Mouse (Mus musculus): ENCODE measurements around the gene Csrnp1. TPM values are rescaled to one million over a fixed set of nuclear protein-coding genes. Genes with fewer than 3 reads are reported as not detected.
"Not testable (repeated sequence)": the region's sequence is repeated elsewhere in the genome, so short reads cannot be mapped to it uniquely, and the experiment has no call there.

The Csrnp1 gene
- polyA plus RNA-seq, 1 experiment from 2014 or later, result 6.8 TPM

DNA sequence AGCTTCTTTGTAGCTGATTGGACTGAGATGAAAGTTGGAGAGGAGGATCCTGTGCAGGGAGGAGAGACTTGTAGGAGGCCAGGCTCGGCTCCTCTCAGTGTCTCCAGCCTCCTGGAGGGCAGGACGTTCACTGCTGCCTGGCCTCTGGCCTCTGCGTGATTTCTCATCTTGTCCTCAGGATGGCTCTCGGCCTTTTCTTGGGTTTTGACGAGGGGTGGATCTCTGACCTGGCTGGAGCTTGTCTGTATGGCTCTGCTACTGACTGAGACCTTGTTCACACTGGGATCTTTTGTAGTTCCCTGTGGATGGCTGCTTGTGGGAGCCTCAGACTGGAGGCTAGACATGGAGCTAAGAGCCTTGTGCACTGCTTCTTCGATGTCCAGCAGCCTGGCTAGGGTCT is 30.4 kb upstream of the Csrnp1 start:
- peaks cover 83% of the 10 kb centered on the region for H3K4me1 ChIP-seq
- peaks cover 77% of the 10 kb centered on the region for H3K36me3 ChIP-seq
- H3K4me2 ChIP-seq, result no peak overlapping the region
- no peak for ATAC-seq (ENCODE audit: extremely low read depth, insufficient number of reproducible peaks, low FRiP score, low TSS enrichment)
- H3K9ac ChIP-seq, result peak overlapping the region; percentile 44; the same call in 1 of the 2 replicates
- H3K27me3 ChIP-seq (replicated peaks), result no peaks in the 10 kb centered on the region
- no peak overlapping the region for H3K27ac ChIP-seq (replicated peaks)
- H3K4me3 ChIP-seq, result no peak overlapping the region
- H3K9me3 ChIP-seq, result no peaks in the 10 kb centered on the region
- 51% methylated on average over 6 of the region's 6 CpGs for WGBS

DNA sequence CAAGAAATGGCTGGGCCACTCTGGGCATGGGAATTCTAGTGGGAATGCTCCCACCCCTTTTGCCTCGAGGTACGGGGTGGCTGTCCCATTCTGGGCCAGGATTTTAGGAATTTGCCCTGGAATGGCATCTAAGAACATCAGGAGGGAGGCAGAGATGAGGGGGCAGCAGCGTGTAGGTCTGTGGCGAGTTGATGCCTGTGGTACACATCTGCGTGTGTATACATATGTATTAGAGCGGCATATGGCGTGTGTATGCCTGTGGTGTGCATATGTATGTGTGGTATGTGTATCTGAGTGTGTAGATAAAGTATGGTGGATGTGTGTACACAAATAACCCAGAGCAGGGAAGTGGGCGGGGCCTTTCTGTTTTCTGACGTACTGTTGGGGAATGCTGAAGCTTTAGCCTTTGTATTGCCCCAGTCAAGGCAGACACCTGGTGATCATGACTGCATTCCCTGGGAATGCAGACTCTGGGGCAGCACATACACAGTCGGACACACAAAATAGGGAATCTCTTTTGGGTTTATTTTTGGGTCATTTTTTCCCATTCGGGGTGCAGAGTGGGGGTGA is 28.9 kb upstream of the Csrnp1 start:
- Histone ChIP-seq H3K27me3 (replicated peaks) (no peaks in the 10 kb centered on the region), H3K4me2 (no peak overlapping the region), H3K4me3 (no peak overlapping the region), H3K27ac (replicated peaks) (peak overlapping the region; percentile 48), H3K9me3 (no peaks in the 10 kb centered on the region), H3K4me1 (peaks cover 70% of the 10 kb centered on the region), H3K9ac (peak overlapping the region; percentile 58; the same call in 1 of the 2 replicates), H3K36me3 (peaks cover 62% of the 10 kb centered on the region)
- WGBS, result 61% methylated on average over 11 of the region's 11 CpGs
- ATAC-seq (ENCODE audit: extremely low read depth, insufficient number of reproducible peaks, low FRiP score, low TSS enrichment), result no peak

DNA sequence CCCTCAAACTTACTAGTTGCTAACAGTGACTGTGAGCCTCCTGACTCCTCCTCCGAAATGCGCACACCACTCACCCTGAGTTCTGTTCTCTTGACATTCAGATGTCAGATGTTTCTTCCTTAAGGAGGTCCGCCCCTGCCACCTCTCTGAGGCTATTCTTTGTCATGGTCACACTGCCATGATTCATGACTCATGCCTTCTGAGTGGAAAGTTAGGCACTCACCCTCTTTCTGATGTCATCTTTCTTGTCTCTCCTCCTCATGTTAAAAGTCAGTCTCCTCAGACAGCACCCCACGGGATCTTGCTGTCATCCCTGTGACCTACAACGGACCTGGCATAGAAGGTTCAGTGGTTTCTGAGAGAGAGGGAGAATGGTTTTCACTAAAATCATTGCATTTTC is 28.3 kb upstream of the Csrnp1 start:
- Histone ChIP-seq H3K27me3 (replicated peaks) (no peaks in the 10 kb centered on the region), H3K36me3 (peaks cover 59% of the 10 kb centered on the region), H3K27ac (replicated peaks) (peak overlapping the region; percentile 48), H3K9ac (no peak overlapping the region), H3K4me2 (no peak overlapping the region), H3K4me3 (no peak overlapping the region), H3K9me3 (peaks cover 4% of the 10 kb centered on the region; the same call in 1 of the 2 replicates), H3K4me1 (peaks cover 66% of the 10 kb centered on the region)
- no peak for ATAC-seq (ENCODE audit: extremely low read depth, insufficient number of reproducible peaks, low FRiP score, low TSS enrichment)
- WGBS, result 80% methylated on average over 5 of the region's 5 CpGs

DNA sequence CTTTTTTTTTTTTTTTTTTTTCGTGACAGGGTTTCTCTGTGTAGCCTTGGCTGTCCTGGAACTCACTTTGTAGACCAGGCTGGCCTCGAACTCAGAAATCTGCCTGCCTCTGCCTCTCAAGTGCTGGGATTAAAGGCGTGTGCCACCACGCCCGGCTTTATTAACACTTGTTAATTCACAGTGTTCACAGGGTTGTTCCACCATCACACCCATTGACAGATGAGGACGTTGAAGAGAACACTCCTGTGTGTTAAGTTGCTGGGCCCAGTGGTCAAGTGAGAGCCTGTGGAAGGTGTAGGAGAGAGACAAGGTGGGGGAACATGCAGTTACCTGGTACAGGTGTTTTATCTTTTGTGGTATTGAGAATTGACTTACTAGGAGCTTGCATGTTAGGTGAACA is 27.7 kb upstream of the Csrnp1 start:
- H3K4me3 ChIP-seq; H3K27me3 ChIP-seq (replicated peaks); H3K9ac ChIP-seq; H3K9me3 ChIP-seq; H3K4me2 ChIP-seq; ATAC-seq (ENCODE audit: extremely low read depth, insufficient number of reproducible peaks, low FRiP score, low TSS enrichment): not testable (repeated sequence)
- WGBS, result 66% methylated on average over 6 of the region's 6 CpGs
- Histone ChIP-seq H3K4me1 (peaks cover 60% of the 10 kb centered on the region), H3K36me3 (peaks cover 54% of the 10 kb centered on the region), H3K27ac (replicated peaks) (peak overlapping the region; percentile 89)

DNA sequence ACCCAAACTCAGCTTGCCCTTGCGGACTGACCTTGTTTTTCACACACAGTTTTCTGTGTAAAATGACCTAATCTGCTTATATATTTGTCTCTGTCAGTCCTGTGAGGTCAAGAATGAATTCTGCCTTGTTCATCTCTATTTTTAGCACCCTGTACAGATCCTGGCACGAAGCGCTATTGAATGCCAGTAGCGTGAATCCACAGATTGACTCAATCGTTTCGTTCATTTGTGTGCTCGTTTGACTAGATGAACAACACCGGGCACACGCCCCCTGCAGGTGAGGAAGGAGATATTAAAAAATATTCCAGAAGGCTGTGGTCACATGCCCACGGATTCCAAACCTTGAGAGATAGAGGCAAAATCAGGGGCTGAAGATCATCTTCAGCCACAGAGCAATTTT is 27.1 kb upstream of the Csrnp1 start:
- WGBS, result under 1% methylated on average over 10 of the region's 10 CpGs
- peak overlapping the region; percentile 65 for H3K9ac ChIP-seq
- peaks cover 53% of the 10 kb centered on the region for H3K4me1 ChIP-seq
- H3K4me3 ChIP-seq, result peak overlapping the region; percentile 48
- H3K4me2 ChIP-seq, result peak overlapping the region; percentile 72
- peaks cover 48% of the 10 kb centered on the region for H3K36me3 ChIP-seq
- H3K27me3 ChIP-seq (replicated peaks), result no peaks in the 10 kb centered on the region
- peak; percentile 22; the same call in 1 of the 2 replicates for ATAC-seq (ENCODE audit: extremely low read depth, insufficient number of reproducible peaks, low FRiP score, low TSS enrichment)
- peak overlapping the region; percentile 89 for H3K27ac ChIP-seq (replicated peaks)
- peaks cover 4% of the 10 kb centered on the region; the same call in 1 of the 2 replicates for H3K9me3 ChIP-seq

DNA sequence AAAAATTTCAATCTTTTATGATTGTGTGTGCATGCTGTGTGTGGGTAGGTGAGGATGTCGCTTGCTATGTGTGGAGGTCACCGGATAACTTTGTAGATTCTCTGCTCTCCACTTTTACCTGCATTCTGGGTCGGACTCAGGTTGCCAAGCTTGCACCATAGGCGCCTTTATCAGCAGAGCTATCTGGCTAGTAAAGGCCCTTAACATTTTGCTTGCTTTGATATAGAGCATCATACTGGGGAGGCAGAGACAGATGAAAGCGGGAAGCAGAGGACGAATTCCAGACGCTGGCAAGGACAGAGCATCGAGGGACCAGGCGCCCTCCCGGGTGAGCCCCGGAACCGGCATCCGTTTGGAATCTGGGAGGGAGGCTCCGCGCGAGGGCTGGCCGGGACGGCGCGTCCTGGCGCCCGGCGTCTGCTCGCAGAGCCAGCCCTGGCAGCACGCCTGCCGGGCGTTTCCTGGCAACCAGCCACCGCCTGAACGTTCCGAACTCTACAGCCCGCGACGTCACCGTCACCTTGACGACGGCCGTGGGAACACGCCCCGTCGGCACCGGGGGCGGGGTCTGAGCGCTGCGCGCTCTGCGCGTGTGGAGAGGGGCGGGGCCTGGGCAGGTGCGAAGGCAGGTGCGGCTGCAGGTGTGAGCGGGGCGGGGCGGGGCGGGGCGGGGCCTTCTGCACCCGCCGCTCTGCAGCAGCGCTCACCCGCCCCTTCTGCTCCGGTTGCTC is 26.5 kb upstream of the Csrnp1 start:
- H3K4me2 ChIP-seq, result peak overlapping the region; percentile 72
- 2% methylated on average over 54 of the region's 60 CpGs for WGBS
- no peaks in the 10 kb centered on the region for H3K27me3 ChIP-seq (replicated peaks)
- peak overlapping the region; percentile 65 for H3K9ac ChIP-seq
- H3K4me1 ChIP-seq, result peaks cover 48% of the 10 kb centered on the region
- peak overlapping the region; percentile 89 for H3K27ac ChIP-seq (replicated peaks)
- H3K9me3 ChIP-seq, result peaks cover 4% of the 10 kb centered on the region; the same call in 1 of the 2 replicates
- peak; percentile 94 for ATAC-seq (ENCODE audit: extremely low read depth, insufficient number of reproducible peaks, low FRiP score, low TSS enrichment)
- H3K36me3 ChIP-seq, result peaks cover 42% of the 10 kb centered on the region
- peak overlapping the region; percentile 48 for H3K4me3 ChIP-seq

DNA sequence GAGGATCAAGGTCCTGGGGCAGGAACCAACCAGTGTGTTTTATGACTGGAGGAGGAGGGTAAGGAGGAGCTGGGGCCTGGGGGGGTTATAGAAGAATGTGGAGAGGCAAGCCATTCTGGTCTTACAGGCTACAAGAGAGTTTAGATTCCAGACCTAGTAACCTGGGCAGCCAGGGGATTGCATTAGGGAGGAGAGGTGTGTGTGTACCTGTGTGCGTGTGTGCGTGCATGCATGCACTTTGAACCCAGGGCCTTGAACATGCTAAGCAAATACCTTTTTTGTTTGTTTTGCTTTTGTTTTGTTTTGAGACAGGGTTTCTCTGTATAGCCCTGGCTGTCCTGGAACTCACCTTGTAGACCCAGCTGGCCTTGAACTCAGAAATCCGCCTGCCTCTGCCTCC is 25.4 kb upstream of the Csrnp1 start:
- peaks cover 31% of the 10 kb centered on the region for H3K36me3 ChIP-seq
- no peak overlapping the region for H3K4me3 ChIP-seq
- H3K4me1 ChIP-seq, result peaks cover 38% of the 10 kb centered on the region
- H3K27me3 ChIP-seq (replicated peaks), result no peaks in the 10 kb centered on the region
- peak overlapping the region; percentile 89; the same call in 1 of the 2 replicates for H3K27ac ChIP-seq (replicated peaks)
- H3K9ac ChIP-seq, result no peak overlapping the region
- H3K9me3 ChIP-seq, result peaks cover 4% of the 10 kb centered on the region; the same call in 1 of the 2 replicates
- 95% methylated on average over 3 of the region's 3 CpGs for WGBS
- no peak overlapping the region for H3K4me2 ChIP-seq
- no peak for ATAC-seq (ENCODE audit: extremely low read depth, insufficient number of reproducible peaks, low FRiP score, low TSS enrichment)

DNA sequence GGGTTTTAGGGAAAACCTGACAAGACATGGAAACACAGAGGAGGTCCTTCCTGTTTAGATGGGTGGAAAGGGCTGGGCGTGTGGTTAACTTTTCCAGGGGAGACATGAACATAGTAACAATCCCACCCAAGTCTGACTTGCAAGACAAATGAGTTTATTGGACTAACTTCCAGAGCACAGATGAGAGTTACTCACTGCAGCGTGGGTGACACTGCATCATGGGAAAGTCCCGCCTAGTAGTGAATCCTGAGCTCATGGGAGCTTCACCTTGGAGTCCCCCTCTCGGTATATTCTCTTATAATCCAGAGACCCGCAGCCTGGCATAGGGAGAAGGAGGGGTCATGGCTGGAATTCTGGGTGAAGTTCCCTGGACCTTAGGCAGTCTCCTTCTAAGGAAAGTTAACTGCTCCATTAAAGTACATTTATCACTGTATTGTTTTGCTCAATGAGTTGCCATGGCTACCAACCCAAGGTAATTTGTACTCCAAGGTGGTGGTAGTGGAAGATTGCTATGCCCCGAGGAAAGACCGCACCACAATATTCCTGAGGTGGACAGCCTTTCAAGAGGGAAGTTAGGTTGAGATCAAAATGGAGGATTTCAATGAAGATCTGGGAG is 24.9 kb upstream of the Csrnp1 start:
- H3K36me3 ChIP-seq, result peaks cover 26% of the 10 kb centered on the region
- H3K4me1 ChIP-seq, result peaks cover 33% of the 10 kb centered on the region
- 75% methylated on average over 7 of the region's 7 CpGs for WGBS
- H3K27ac ChIP-seq (replicated peaks), result 0 out of 2 replicates have a peak overlapping the region, but pooled peaks have one; percentile 89
- peaks cover 4% of the 10 kb centered on the region; the same call in 1 of the 2 replicates for H3K9me3 ChIP-seq
- no peak for ATAC-seq (ENCODE audit: extremely low read depth, insufficient number of reproducible peaks, low FRiP score, low TSS enrichment)
- no peak overlapping the region for H3K9ac ChIP-seq
- H3K4me3 ChIP-seq, result no peak overlapping the region
- H3K4me2 ChIP-seq, result no peak overlapping the region
- H3K27me3 ChIP-seq (replicated peaks), result no peaks in the 10 kb centered on the region

DNA sequence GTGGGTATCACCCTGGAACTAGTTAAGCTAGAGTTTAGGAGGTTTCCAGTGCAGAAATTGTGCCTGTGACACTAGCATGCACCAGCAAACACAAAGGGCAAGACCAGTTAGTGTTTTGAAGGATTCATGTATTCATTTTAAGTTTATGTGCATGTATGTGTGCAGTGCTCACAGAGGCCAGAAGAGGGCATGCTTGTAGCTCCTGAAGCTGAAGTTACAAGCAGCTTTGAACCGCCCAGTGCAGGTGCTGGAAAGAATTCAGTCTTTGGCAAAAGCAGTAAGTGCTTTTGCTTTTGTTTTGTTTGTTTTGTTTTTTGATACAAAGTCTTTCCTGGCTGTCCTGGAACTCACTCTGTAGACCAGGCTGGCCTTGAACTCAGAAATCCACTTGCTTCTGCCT is 23.4 kb upstream of the Csrnp1 start:
- ATAC-seq (ENCODE audit: extremely low read depth, insufficient number of reproducible peaks, low FRiP score, low TSS enrichment), result no peak
- H3K27me3 ChIP-seq (replicated peaks), result no peaks in the 10 kb centered on the region
- peaks cover 24% of the 10 kb centered on the region for H3K4me1 ChIP-seq
- H3K4me2 ChIP-seq, result no peak overlapping the region
- no peak overlapping the region for H3K9ac ChIP-seq
- peaks cover 11% of the 10 kb centered on the region for H3K36me3 ChIP-seq
- H3K4me3 ChIP-seq, result no peak overlapping the region
- H3K27ac ChIP-seq (replicated peaks), result no peak overlapping the region
- peaks cover 4% of the 10 kb centered on the region; the same call in 1 of the 2 replicates for H3K9me3 ChIP-seq
- 81% methylated on average over 1 of the region's 1 CpGs for WGBS

DNA sequence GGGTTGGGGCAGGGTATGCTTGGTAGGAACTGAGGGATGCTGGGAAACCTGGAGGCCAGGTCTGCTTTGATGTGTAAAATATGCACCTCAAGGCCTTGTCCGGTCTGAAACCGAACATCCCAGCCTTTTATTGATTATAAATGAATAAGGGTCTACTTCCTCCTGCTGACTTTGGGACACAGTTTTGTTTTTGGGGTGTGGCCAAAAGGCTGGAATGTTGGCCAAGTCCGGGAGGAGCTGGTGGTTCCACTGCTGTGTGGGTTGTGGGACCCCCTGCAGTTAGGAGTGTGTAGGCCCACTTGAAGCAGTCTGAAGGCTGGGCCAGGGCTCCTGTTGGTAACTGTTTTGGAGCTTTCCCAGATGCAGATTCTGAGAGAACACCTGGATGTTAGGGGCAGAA is 21.5 kb upstream of the Csrnp1 start:
- no peaks in the 10 kb centered on the region for H3K27me3 ChIP-seq (replicated peaks)
- 0 out of 2 replicates have a peak, but pooled peaks cover 3% of the 10 kb centered on the region for H3K36me3 ChIP-seq
- peaks cover 27% of the 10 kb centered on the region for H3K4me1 ChIP-seq
- no peak overlapping the region for H3K27ac ChIP-seq (replicated peaks)
- no peak overlapping the region for H3K4me3 ChIP-seq
- no peak for ATAC-seq (ENCODE audit: extremely low read depth, insufficient number of reproducible peaks, low FRiP score, low TSS enrichment)
- no peak overlapping the region for H3K4me2 ChIP-seq
- peaks cover 4% of the 10 kb centered on the region; the same call in 1 of the 2 replicates for H3K9me3 ChIP-seq
- WGBS, result 68% methylated on average over 3 of the region's 3 CpGs
- H3K9ac ChIP-seq, result 0 out of 2 replicates have a peak overlapping the region, but pooled peaks have one; percentile 5

DNA sequence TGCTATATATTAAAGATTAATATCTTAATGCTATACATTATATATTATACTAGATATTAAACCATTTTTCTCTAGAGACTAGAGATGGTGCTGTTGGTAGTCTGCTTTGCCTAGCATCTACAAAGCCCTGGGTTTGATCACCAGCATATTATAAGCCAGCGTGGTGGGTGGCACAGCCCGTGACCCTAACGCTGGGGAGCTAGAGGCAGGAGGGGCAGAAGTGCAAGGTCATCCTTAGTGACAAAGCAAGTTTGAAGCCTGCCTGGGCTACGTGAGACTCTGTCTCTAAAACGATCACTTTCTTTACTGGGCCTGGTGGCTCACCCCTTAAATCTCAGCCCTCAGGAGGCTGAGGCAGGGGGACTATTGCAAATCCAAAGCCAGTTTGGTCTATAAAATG is 18.4 kb upstream of the Csrnp1 start:
- Histone ChIP-seq H3K9me3 (peaks cover 1% of the 10 kb centered on the region; the same call in 1 of the 2 replicates), H3K36me3 (0 out of 2 replicates have a peak, but pooled peaks cover 3% of the 10 kb centered on the region), H3K4me2 (peak overlapping the region; percentile 72; the same call in 1 of the 2 replicates), H3K27me3 (replicated peaks) (no peaks in the 10 kb centered on the region), H3K4me1 (peaks cover 26% of the 10 kb centered on the region), H3K27ac (replicated peaks) (peak overlapping the region; percentile 83; the same call in 1 of the 2 replicates), H3K4me3 (no peak overlapping the region), H3K9ac (no peak overlapping the region)
- ATAC-seq (ENCODE audit: extremely low read depth, insufficient number of reproducible peaks, low FRiP score, low TSS enrichment), result 0 out of 2 replicates have a peak, but pooled peaks have one; percentile 44
- 67% methylated on average over 5 of the region's 5 CpGs for WGBS

Data from heart, embryonic 13.5 days (tissue).